Mouse (Mus musculus): ENCODE results near the gene Steap1. TPM values are rescaled to one million over a fixed set of nuclear protein-coding genes. Genes with fewer than 3 reads are reported as not detected.
A peak's percentile ranks its signal among the peaks of the same experiment; 100 is the strongest.

The Steap1 gene
- polyA plus RNA-seq, 1 experiment from 2014 or later = 2.5 TPM

- no peak for ATAC-seq (ENCODE audit: extremely low read depth, insufficient number of reproducible peaks, low FRiP score, low TSS enrichment)
- no peaks in the 10 kb centered on the region for H3K36me3 ChIP-seq
- H3K9me3 ChIP-seq = no peaks in the 10 kb centered on the region
- no peak overlapping the region for H3K4me3 ChIP-seq
- H3K4me1 ChIP-seq = no peaks in the 10 kb centered on the region
- H3K27me3 ChIP-seq (replicated peaks) = no peaks in the 10 kb centered on the region
- WGBS = 61% methylated on average over 13 of the region's 13 CpGs
- no peak overlapping the region for H3K4me2 ChIP-seq
- H3K9ac ChIP-seq = no peak overlapping the region
- no peak overlapping the region for H3K27ac ChIP-seq (replicated peaks)
Observed at GRCm38 (mm10) chr5:5707341-5708278, 41.5 kb downstream of the Steap1 start.

GRCm38 (mm10) chr5:5705019-5705418 is 44.1 kb downstream of the Steap1 start:
- no peaks in the 10 kb centered on the region for H3K27me3 ChIP-seq (replicated peaks)
- no peaks in the 10 kb centered on the region for H3K9me3 ChIP-seq
- 56% methylated on average over 2 of the region's 2 CpGs for WGBS
- H3K9ac ChIP-seq = no peak overlapping the region
- H3K4me3 ChIP-seq = no peak overlapping the region
- H3K27ac ChIP-seq (replicated peaks) = no peak overlapping the region
- no peak for ATAC-seq (ENCODE audit: extremely low read depth, insufficient number of reproducible peaks, low FRiP score, low TSS enrichment)
- no peaks in the 10 kb centered on the region for H3K4me1 ChIP-seq
- H3K4me2 ChIP-seq = no peak overlapping the region
- no peaks in the 10 kb centered on the region for H3K36me3 ChIP-seq

- Histone ChIP-seq H3K27ac (replicated peaks) (no peak overlapping the region), H3K4me3 (no peak overlapping the region), H3K36me3 (no peaks in the 10 kb centered on the region), H3K4me2 (no peak overlapping the region), H3K27me3 (replicated peaks) (no peaks in the 10 kb centered on the region), H3K9me3 (no peaks in the 10 kb centered on the region), H3K9ac (no peak overlapping the region), H3K4me1 (no peaks in the 10 kb centered on the region)
- 74% methylated on average over 2 of the region's 2 CpGs for WGBS
- no peak for ATAC-seq (ENCODE audit: extremely low read depth, insufficient number of reproducible peaks, low FRiP score, low TSS enrichment)
Observed at GRCm38 (mm10) chr5:5700386-5700785, 48.7 kb downstream of the Steap1 start.

GRCm38 (mm10) chr5:5698830-5699229 is 50.3 kb downstream of the Steap1 start:
- WGBS = 49% methylated on average over 3 of the region's 3 CpGs
- Histone ChIP-seq H3K4me1 (no peaks in the 10 kb centered on the region), H3K27me3 (replicated peaks) (no peaks in the 10 kb centered on the region), H3K4me3 (no peak overlapping the region), H3K4me2 (no peak overlapping the region), H3K9me3 (no peaks in the 10 kb centered on the region), H3K36me3 (no peaks in the 10 kb centered on the region), H3K27ac (replicated peaks) (no peak overlapping the region), H3K9ac (no peak overlapping the region)
- ATAC-seq (ENCODE audit: extremely low read depth, insufficient number of reproducible peaks, low FRiP score, low TSS enrichment) = no peak

GRCm38 (mm10) chr5:5695401-5695942 is 53.7 kb downstream of the Steap1 start:
- Histone ChIP-seq H3K4me3 (no peak overlapping the region), H3K4me1 (no peaks in the 10 kb centered on the region), H3K27me3 (replicated peaks) (no peaks in the 10 kb centered on the region; the same call in 1 of the 2 replicates), H3K9ac (no peak overlapping the region), H3K9me3 (no peaks in the 10 kb centered on the region), H3K4me2 (no peak overlapping the region), H3K27ac (replicated peaks) (no peak overlapping the region), H3K36me3 (no peaks in the 10 kb centered on the region)
- 87% methylated on average over 5 of the region's 5 CpGs for WGBS
- no peak for ATAC-seq (ENCODE audit: extremely low read depth, insufficient number of reproducible peaks, low FRiP score, low TSS enrichment)

GRCm38 (mm10) chr5:5693956-5694653 is 55.0 kb downstream of the Steap1 start, which contains the start of gene Steap2:
TSS of gene Steap2 (minus strand) at chr5:5694578.
- no peaks in the 10 kb centered on the region for H3K9me3 ChIP-seq
- H3K4me1 ChIP-seq = 0 out of 2 replicates have a peak, but pooled peaks cover 2% of the 10 kb centered on the region
- no peaks in the 10 kb centered on the region for H3K36me3 ChIP-seq
- peak; percentile 52; the same call in 1 of the 2 replicates for ATAC-seq (ENCODE audit: extremely low read depth, insufficient number of reproducible peaks, low FRiP score, low TSS enrichment)
- H3K27ac ChIP-seq (replicated peaks) = no peak within 1 kb of the TSS; the same call in 1 of the 2 replicates
- peak within 1 kb of the TSS; percentile 90 for H3K9ac ChIP-seq
- H3K27me3 ChIP-seq (replicated peaks) = no peaks in the 10 kb centered on the region; the same call in 1 of the 2 replicates
- H3K4me2 ChIP-seq = peak within 1 kb of the TSS; percentile 86
- peak within 1 kb of the TSS; percentile 85 for H3K4me3 ChIP-seq
- WGBS = under 1% methylated on average over 66 of the region's 66 CpGs

- Histone ChIP-seq H3K4me3 (peak overlapping the region; percentile 85), H3K4me1 (peaks cover 7% of the 10 kb centered on the region), H3K36me3 (no peaks in the 10 kb centered on the region), H3K27ac (replicated peaks) (no peak overlapping the region; the same call in 1 of the 2 replicates), H3K4me2 (peak overlapping the region; percentile 86), H3K27me3 (replicated peaks) (no peaks in the 10 kb centered on the region; the same call in 1 of the 2 replicates), H3K9me3 (no peaks in the 10 kb centered on the region), H3K9ac (peak overlapping the region; percentile 90)
- 0 out of 2 replicates have a peak, but pooled peaks have one; percentile 23 for ATAC-seq (ENCODE audit: extremely low read depth, insufficient number of reproducible peaks, low FRiP score, low TSS enrichment)
- 1% methylated on average over 29 of the region's 29 CpGs for WGBS
Observed at GRCm38 (mm10) chr5:5693541-5693955, 55.6 kb downstream of the Steap1 start.

GRCm38 (mm10) chr5:5692167-5692738 is 56.9 kb downstream of the Steap1 start:
- WGBS = 47% methylated on average over 4 of the region's 4 CpGs
- no peak overlapping the region for H3K9ac ChIP-seq
- peaks cover 18% of the 10 kb centered on the region for H3K4me1 ChIP-seq
- H3K27ac ChIP-seq (replicated peaks) = no peak overlapping the region
- ATAC-seq (ENCODE audit: extremely low read depth, insufficient number of reproducible peaks, low FRiP score, low TSS enrichment) = no peak
- no peaks in the 10 kb centered on the region for H3K9me3 ChIP-seq
- H3K4me2 ChIP-seq = 0 out of 2 replicates have a peak overlapping the region, but pooled peaks have one; percentile 86
- no peaks in the 10 kb centered on the region; the same call in 1 of the 2 replicates for H3K27me3 ChIP-seq (replicated peaks)
- H3K36me3 ChIP-seq = no peaks in the 10 kb centered on the region
- H3K4me3 ChIP-seq = no peak overlapping the region

GRCm38 (mm10) chr5:5688945-5689540 is 60.1 kb downstream of the Steap1 start:
- no peaks in the 10 kb centered on the region for H3K36me3 ChIP-seq
- no peak overlapping the region for H3K27ac ChIP-seq (replicated peaks)
- ATAC-seq (ENCODE audit: extremely low read depth, insufficient number of reproducible peaks, low FRiP score, low TSS enrichment) = no peak
- no peaks in the 10 kb centered on the region for H3K9me3 ChIP-seq
- H3K4me1 ChIP-seq = peaks cover 25% of the 10 kb centered on the region
- WGBS = 72% methylated on average over 8 of the region's 8 CpGs
- H3K9ac ChIP-seq = no peak overlapping the region
- no peak overlapping the region for H3K4me3 ChIP-seq
- no peaks in the 10 kb centered on the region; the same call in 1 of the 2 replicates for H3K27me3 ChIP-seq (replicated peaks)
- no peak overlapping the region for H3K4me2 ChIP-seq

- no peak overlapping the region for H3K27ac ChIP-seq (replicated peaks)
- H3K4me1 ChIP-seq = peaks cover 25% of the 10 kb centered on the region
- no peaks in the 10 kb centered on the region; the same call in 1 of the 2 replicates for H3K27me3 ChIP-seq (replicated peaks)
- no peak overlapping the region for H3K9ac ChIP-seq
- H3K36me3 ChIP-seq = no peaks in the 10 kb centered on the region
- no peak overlapping the region for H3K4me2 ChIP-seq
- no peaks in the 10 kb centered on the region for H3K9me3 ChIP-seq
- no peak overlapping the region for H3K4me3 ChIP-seq
- WGBS = 59% methylated on average over 6 of the region's 6 CpGs
- no peak for ATAC-seq (ENCODE audit: extremely low read depth, insufficient number of reproducible peaks, low FRiP score, low TSS enrichment)
Observed at GRCm38 (mm10) chr5:5688228-5688627, 60.9 kb downstream of the Steap1 start.
